Mouse (Mus musculus): Measurements from ENCODE around the gene Cacna1g.

GRCm38 (mm10) chr11:94402731-94403130 is 71.3 kb downstream of the Cacna1g start:
- TF ChIP-seq CTCF (IDR thresholded peaks at IDR 0.05; ENCODE audit: borderline replicate concordance, extremely low read depth, insufficient read depth, insufficient read length) (no peak), POLR2A (IDR thresholded peaks at IDR 0.05; ENCODE audit: borderline replicate concordance, extremely low read depth, insufficient read depth, insufficient read length, poor library complexity, severe bottlenecking) (no peak)
